Mouse (Mus musculus) frontal cortex, postnatal 36 days (tissue): ENCODE measurements around the gene Rsad1.
A peak's percentile ranks its signal among the peaks of the same experiment; 100 is the strongest.

Experiments
- DNase-seq, 2 experiments: peaks; one replicate each; pipeline ENCODE4 v3.0.0; 2022; ENCODE audit warnings: low spot score in 2 of 2

Gene Rsad1

DNA sequence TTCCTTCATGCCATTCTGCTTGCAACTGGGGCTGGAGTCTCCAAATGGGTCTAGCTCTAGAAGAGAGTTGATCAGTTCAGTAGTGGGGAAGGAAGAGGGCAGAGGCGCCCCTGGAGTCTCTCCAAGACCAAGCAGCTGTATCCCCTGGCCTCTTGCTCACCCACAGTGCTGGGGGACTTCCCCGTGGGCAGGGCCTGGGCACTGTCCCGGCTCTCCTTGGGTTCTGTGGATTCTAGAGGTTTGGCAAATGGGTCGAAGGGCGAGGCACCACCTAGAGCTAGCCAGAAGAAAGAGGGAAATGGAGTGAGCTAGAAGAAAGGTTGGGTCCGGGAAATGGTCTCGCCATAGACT is 57.3 kb downstream of the Rsad1 start:
- DNase-seq, result no peak

DNA sequence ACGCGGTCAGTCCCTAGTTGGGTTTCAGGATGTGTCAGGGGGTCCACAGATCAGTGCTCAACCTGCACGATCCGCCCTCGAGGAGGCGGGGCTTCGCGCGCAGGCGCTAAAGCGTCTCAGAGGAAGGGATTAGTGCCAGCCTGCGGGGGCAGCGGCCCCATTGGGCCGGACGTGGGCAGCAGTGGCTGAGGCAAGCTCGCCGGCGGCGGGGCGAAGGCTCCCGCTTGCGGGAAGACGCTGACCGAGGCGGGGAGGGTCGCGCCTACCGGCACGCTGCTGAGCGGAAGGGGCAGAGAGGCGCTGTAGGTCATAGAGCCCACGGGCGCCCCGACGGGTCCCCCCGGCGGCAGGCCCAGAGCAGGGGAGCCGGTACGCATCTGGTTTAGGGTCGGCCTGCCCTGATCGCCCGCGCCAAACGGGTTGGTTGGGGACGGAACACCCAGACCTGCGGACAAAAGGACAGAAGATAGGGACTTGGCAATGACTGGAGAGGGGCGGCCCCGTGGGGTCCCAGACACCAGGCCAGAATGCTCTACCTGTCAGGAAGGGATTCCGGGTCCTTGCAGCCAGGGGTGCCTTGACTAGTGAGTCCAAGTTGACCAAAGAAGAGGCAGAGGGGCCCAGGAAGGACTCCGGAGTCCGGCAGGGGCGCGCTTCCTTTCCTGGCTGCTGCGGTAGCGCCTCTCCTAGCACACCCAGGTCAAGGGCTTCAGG is 57.9 kb downstream of the Rsad1 start:
- peak in 1 of 2 experiments; percentile 63 for DNase-seq
